Mouse (Mus musculus) G1E-ER4 (cell line): ENCODE results near the gene Wdr34. TPM values are rescaled to one million over a fixed set of nuclear protein-coding genes. Genes with fewer than 3 reads are reported as not detected.

Experiments used
- GATA1 ChIP-seq: IDR thresholded peaks from one replicate; pipeline ENCODE4 v1.8.0; 2012; ENCODE audit warnings: low read length, inconsistent platforms
- polyA plus RNA-seq: library from polyadenylated mRNA; stranded (reverse); fragments of >175 nt; gene quantifications from 2 replicates; pipeline ENCODE4 v1.2.3, GENCODE M21; 2012

Gene Wdr34
- 29.5 and 36.5 TPM in 2 replicates for polyA plus RNA-seq

GRCm38 (mm10) chr2:30048699-30049388, at the start of gene Wdr34:
Gene Wdr34 (minus strand): TSS chr2:30048881.
- TF ChIP-seq GATA1 = no peak

GRCm38 (mm10) chr2:30095882-30096527, 47.3 kb upstream of the Wdr34 start:
- TF ChIP-seq GATA1 = no peak

GRCm38 (mm10) chr2:30094208-30094588, 45.5 kb upstream of the Wdr34 start:
- no peak for TF ChIP-seq GATA1

GRCm38 (mm10) chr2:30093471-30094207, 45.0 kb upstream of the Wdr34 start, which contains the start of gene Zdhhc12:
Gene Zdhhc12 (minus strand): TSS chr2:30093648.
- TF ChIP-seq GATA1 = no peak

GRCm38 (mm10) chr2:30092280-30092918, 43.7 kb upstream of the Wdr34 start:
- no peak for TF ChIP-seq GATA1

GRCm38 (mm10) chr2:30091521-30091920, 42.8 kb upstream of the Wdr34 start:
- no peak for TF ChIP-seq GATA1

GRCm38 (mm10) chr2:30087310-30087709, 38.6 kb upstream of the Wdr34 start:
- no peak for TF ChIP-seq GATA1

- no peak for TF ChIP-seq GATA1
Observed at GRCm38 (mm10) chr2:30084632-30085031, 36.0 kb upstream of the Wdr34 start.

GRCm38 (mm10) chr2:30084113-30084512, 35.4 kb upstream of the Wdr34 start:
- no peak for TF ChIP-seq GATA1

GRCm38 (mm10) chr2:30080181-30080800, 31.6 kb upstream of the Wdr34 start:
- TF ChIP-seq GATA1 = no peak

- TF ChIP-seq GATA1 = no peak
Observed at GRCm38 (mm10) chr2:30078760-30079159, 30.1 kb upstream of the Wdr34 start.

- no peak for TF ChIP-seq GATA1
Observed at GRCm38 (mm10) chr2:30078349-30078712, 29.6 kb upstream of the Wdr34 start.

GRCm38 (mm10) chr2:30077502-30078348, 29.0 kb upstream of the Wdr34 start, which contains the start of gene Pkn3:
Gene Pkn3 (plus strand): TSS chr2:30077684.
- TF ChIP-seq GATA1 = no peak

GRCm38 (mm10) chr2:30076959-30077358, 28.3 kb upstream of the Wdr34 start:
- TF ChIP-seq GATA1 = no peak
